22 mouse cellular contexts compared by ENCODE assay signal in the genomic region with DNA sequence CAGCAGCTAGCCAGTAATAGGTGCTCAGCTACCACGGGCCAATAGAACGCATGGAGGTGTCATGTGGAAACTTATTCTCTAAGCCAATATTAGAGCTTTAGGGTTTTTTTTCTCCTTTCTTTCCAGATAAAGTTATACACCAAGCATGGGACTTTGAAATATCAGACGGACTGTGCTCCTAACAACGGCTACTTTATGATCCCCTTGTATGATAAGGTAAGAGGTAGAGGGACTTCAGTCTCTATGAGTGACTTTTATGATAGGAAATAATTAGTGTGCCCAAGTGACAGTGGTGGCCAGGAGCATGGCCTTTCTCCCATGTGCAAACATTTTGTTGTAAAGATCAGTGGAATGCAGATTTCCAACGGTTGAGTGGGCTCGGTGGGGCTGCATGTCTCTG. TPM values are rescaled to one million over a fixed set of nuclear protein-coding genes. Genes with fewer than 3 reads are reported as not detected.
"Had no signal": no experiment of that assay in that cellular context is flagged by ENCODE, and none has a peak within 500 bp of the region (broad histone marks: within the 10 kb centered on the region; RNA-seq: fewer than 3 reads in every experiment).

No protein-coding gene starts in this region.

- DNase-seq: lung, adult 18-20 months; lung, embryonic 14.5 days; lung, postnatal 10 days; lung, postnatal 4 days; midbrain, embryonic 14.5 days; retina, postnatal 1 day; right cerebral cortex, adult 18-20 months; right cerebral cortex, postnatal 25 days; right cerebral cortex, postnatal 4 days; thymus, adult 2 months; thymus, postnatal 25 days; thymus, postnatal 4 days had no signal

- H3K9me3 ChIP-seq: midbrain, embryonic 10.5 days; midbrain, embryonic 12.5 days; neural tube, embryonic 13.5 days; neural tube, embryonic 15.5 days; stomach, embryonic 15.5 days had no signal

- H3K27ac ChIP-seq: liver, embryonic 14.5 days; midbrain, embryonic 10.5 days; midbrain, embryonic 12.5 days; neural tube, embryonic 13.5 days; neural tube, embryonic 15.5 days; stomach, embryonic 15.5 days; stomach, postnatal 0 days had no signal

- H3K4me3 ChIP-seq: midbrain, embryonic 10.5 days; midbrain, embryonic 12.5 days; myocyte; neural tube, embryonic 13.5 days; neural tube, embryonic 15.5 days; stomach, embryonic 15.5 days had no signal

- H3K9ac ChIP-seq: liver, embryonic 14.5 days; lung, embryonic 14.5 days; midbrain, embryonic 12.5 days; neural tube, embryonic 13.5 days; neural tube, embryonic 15.5 days; stomach, embryonic 15.5 days had no signal

- ATAC-seq: midbrain, embryonic 16.5 days had no signal

- H3K4me2 ChIP-seq: lung, embryonic 14.5 days; midbrain, embryonic 12.5 days; neural tube, embryonic 13.5 days; neural tube, embryonic 15.5 days; stomach, embryonic 15.5 days had no signal

- H3K27me3 ChIP-seq: midbrain, embryonic 12.5 days; neural tube, embryonic 13.5 days; neural tube, embryonic 15.5 days; stomach, embryonic 15.5 days had no signal

RNA-seq across cellular contexts. Expression of gene Abcc6, which starts 7.3 kb away (rescaled TPM):
- total RNA-seq: megakaryocyte-erythroid progenitor cell, adult 5-6 weeks had no signal
- polyA plus RNA-seq: myocyte had no signal
